17 mouse cellular contexts compared by ENCODE assay signal in genomic region chr14:47820571-47821143, GRCm38 (mm10).
DNase-seq lines count a peak whose midpoint lies in the region; ATAC-seq lines count a peak whose summit lies in the region.
"Had no signal": no experiment of that assay in that cellular context is flagged by ENCODE, and none has a peak within 500 bp of the region (broad histone marks: within the 10 kb centered on the region; RNA-seq: fewer than 3 reads in every experiment).

No protein-coding gene starts in this region.

- no peak overlapping the region for H3K27ac ChIP-seq in hindbrain, embryonic 15.5 days (replicated peaks)
- H3K27ac ChIP-seq in hindbrain, embryonic 10.5 days: no peak overlapping the region
- H3K27ac ChIP-seq in neural tube, embryonic 13.5 days (replicated peaks): no peak overlapping the region
- H3K27ac ChIP-seq in neural tube, embryonic 15.5 days (replicated peaks): no peak overlapping the region
- H3K27ac ChIP-seq: midbrain, embryonic 12.5 days had no signal

- H3K36me3 ChIP-seq in hindbrain, embryonic 15.5 days: no peaks in the 10 kb centered on the region
- no peaks in the 10 kb centered on the region for H3K36me3 ChIP-seq in hindbrain, embryonic 10.5 days
- no peaks in the 10 kb centered on the region for H3K36me3 ChIP-seq in neural tube, embryonic 13.5 days
- no peaks in the 10 kb centered on the region for H3K36me3 ChIP-seq in neural tube, embryonic 15.5 days
- H3K36me3 ChIP-seq: midbrain, embryonic 12.5 days had no signal

- no peak overlapping the region for H3K4me3 ChIP-seq in hindbrain, embryonic 15.5 days
- H3K4me3 ChIP-seq in hindbrain, embryonic 10.5 days: no peak overlapping the region
- H3K4me3 ChIP-seq in neural tube, embryonic 13.5 days: no peak overlapping the region
- H3K4me3 ChIP-seq in neural tube, embryonic 15.5 days (replicated peaks): no peak overlapping the region
- H3K4me3 ChIP-seq: midbrain, embryonic 12.5 days had no signal

- no peaks in the 10 kb centered on the region for H3K9me3 ChIP-seq in hindbrain, embryonic 15.5 days
- H3K9me3 ChIP-seq in hindbrain, embryonic 10.5 days: no peaks in the 10 kb centered on the region
- H3K9me3 ChIP-seq in neural tube, embryonic 13.5 days: no peaks in the 10 kb centered on the region
- no peaks in the 10 kb centered on the region for H3K9me3 ChIP-seq in neural tube, embryonic 15.5 days (replicated peaks)
- H3K9me3 ChIP-seq: midbrain, embryonic 12.5 days had no signal

- DNase-seq in hindbrain, embryonic 10.5 days (ENCODE audit: low spot score): no peak
- DNase-seq in urinary bladder, postnatal 14 days (ENCODE audit: low spot score): no peak
- DNase-seq: cerebellum, adult 8-10 months; heart, postnatal 14 days; kidney, adult 18-20 months; kidney, postnatal 36 days; layer of hippocampus, postnatal 36 days; liver, postnatal 0 days; thymus, adult 2 months had no signal

- WGBS in hindbrain, embryonic 15.5 days: 58% methylated on average over 13 of the region's 13 CpGs
- 81% methylated on average over 13 of the region's 13 CpGs for WGBS in hindbrain, embryonic 10.5 days
- 60% methylated on average over 13 of the region's 13 CpGs for WGBS in neural tube, embryonic 13.5 days
- WGBS in neural tube, embryonic 15.5 days: 59% methylated on average over 13 of the region's 13 CpGs

- peaks cover 3% of the 10 kb centered on the region; the same call in 1 of the 2 replicates for H3K4me1 ChIP-seq in hindbrain, embryonic 15.5 days (replicated peaks)
- peaks cover 15% of the 10 kb centered on the region; the same call in 1 of the 2 replicates for H3K4me1 ChIP-seq in hindbrain, embryonic 10.5 days (replicated peaks)
- H3K4me1 ChIP-seq in neural tube, embryonic 13.5 days (replicated peaks): peaks cover 8% of the 10 kb centered on the region
- peaks cover 11% of the 10 kb centered on the region for H3K4me1 ChIP-seq in neural tube, embryonic 15.5 days

- no peak overlapping the region for H3K4me2 ChIP-seq in hindbrain, embryonic 15.5 days
- H3K4me2 ChIP-seq in neural tube, embryonic 13.5 days: no peak overlapping the region
- no peak overlapping the region for H3K4me2 ChIP-seq in neural tube, embryonic 15.5 days
- H3K4me2 ChIP-seq: midbrain, embryonic 12.5 days had no signal

- H3K27me3 ChIP-seq in hindbrain, embryonic 15.5 days: no peaks in the 10 kb centered on the region
- 0 out of 2 replicates have a peak, but pooled peaks cover 2% of the 10 kb centered on the region for H3K27me3 ChIP-seq in hindbrain, embryonic 10.5 days (ENCODE audit: insufficient read depth, poor library complexity, severe bottlenecking)
- H3K27me3 ChIP-seq in neural tube, embryonic 13.5 days: no peaks in the 10 kb centered on the region
- no peaks in the 10 kb centered on the region for H3K27me3 ChIP-seq in neural tube, embryonic 15.5 days (replicated peaks)
- H3K27me3 ChIP-seq: CH12.LX; midbrain, embryonic 12.5 days; Patski had no signal

- no peak overlapping the region for H3K9ac ChIP-seq in hindbrain, embryonic 15.5 days
- H3K9ac ChIP-seq in neural tube, embryonic 13.5 days: no peak overlapping the region
- H3K9ac ChIP-seq in neural tube, embryonic 15.5 days (replicated peaks): no peak overlapping the region
- H3K9ac ChIP-seq: liver, postnatal 0 days; midbrain, embryonic 12.5 days had no signal

- peak; percentile 81 for ATAC-seq in hindbrain, embryonic 15.5 days (ENCODE audit: low FRiP score, low read depth)
- peak; percentile 69 for ATAC-seq in neural tube, embryonic 13.5 days (ENCODE audit: low read depth)
- ATAC-seq in neural tube, embryonic 15.5 days (ENCODE audit: low FRiP score): no peak
- ATAC-seq in common myeloid progenitor, adult 5-6 weeks (replicated peaks; ENCODE audit: low read depth, poor library complexity, severe bottlenecking): peak; percentile 74
- 0 out of 2 replicates have a peak, but pooled peaks have one; percentile 40 for ATAC-seq in megakaryocyte, adult 5-6 weeks (ENCODE audit: poor library complexity, severe bottlenecking)
- ATAC-seq: liver, postnatal 0 days; Patski had no signal
